Mouse (Mus musculus): ENCODE measurements around the gene Zfp628.
"Not testable (repeated sequence)": the region's sequence is repeated elsewhere in the genome, so short reads cannot be mapped to it uniquely, and the experiment has no call there.

Zfp628 gene

DNA sequence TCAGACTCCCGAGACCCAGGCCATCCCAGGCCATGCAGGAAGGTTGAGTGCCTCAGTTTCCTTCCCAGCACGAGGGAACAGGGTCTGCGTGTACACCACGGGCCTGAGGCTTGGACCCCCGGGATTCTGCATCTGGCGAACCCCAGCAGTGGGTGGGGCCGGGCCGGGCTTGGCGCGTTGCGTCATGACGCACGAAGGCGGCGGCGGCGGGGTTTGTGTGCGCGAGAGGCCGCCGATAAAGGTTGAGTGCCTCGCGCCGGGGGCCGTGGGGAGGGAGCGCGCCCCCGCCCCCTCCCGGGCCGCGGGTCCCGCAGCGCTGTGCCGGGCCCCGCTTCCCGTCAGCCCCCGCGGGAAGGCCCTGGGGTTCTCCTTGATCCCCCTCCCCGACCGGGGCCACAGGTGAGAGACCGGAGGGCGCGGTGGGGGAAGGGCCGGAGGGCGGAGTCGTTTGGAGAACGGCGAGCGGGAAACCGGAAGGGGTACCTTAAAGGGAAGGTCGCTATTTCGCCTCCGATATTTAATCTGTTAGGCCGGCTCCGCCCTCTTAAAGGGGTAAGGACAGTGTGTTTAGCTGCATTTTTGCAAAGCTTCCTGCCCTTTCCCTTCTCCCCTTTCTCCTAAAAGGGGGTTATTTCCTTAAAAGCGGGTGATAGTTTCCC, at the start of gene Zfp628:
Gene Zfp628, plus strand, starts transcription at position 211 of the 659 bp plus-strand sequence.
- peak; percentile 92 to 93 for DNase-seq (ENCODE audit: low spot score in 2 of 2)

DNA sequence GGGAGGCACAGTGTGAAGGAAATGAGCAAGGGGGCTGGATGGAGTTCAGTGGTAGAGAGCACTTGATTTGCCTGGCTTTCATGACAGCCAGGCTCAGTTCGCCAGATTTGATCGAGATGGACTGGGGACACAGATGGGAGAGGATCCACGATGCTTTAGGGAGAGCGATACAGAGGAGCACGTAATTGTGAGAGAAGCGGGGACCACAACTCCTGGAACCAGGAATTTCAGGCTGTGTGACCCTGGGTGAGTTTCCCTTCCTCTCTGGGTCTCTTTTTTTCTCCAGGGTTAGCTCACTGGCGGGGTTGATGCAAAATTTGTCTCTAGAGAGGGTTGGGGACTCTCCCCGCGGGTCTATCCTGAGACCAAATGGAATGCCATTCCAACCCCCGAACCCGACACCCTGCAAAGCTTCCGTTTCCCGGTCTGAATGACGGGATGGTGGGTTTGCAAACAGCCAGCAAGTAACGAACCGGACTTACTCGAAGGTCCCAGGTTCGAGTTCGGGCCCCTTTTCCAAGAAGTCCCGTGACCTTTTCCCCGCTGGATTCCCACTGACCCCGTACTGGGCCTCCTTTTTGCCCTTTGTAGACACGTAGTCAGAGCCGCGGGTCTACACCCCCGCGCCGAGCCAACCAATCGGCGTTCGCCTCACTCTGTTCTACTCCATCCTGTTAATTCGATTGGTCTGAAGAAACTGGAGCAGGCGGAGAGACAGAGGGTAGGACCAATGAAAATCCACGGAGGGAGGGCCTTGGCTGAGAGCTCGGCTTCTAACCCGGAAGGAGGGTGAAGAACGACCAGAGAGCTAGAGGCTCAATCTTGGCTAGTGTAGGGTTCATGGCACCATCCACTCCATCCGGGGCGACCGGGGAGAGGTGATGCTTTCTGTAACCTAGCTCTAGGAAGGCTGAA, 49.2 kb upstream of the Zfp628 start:
- DNase-seq (ENCODE audit: low spot score in 2 of 2) = peak; percentile 95 to 96

DNA sequence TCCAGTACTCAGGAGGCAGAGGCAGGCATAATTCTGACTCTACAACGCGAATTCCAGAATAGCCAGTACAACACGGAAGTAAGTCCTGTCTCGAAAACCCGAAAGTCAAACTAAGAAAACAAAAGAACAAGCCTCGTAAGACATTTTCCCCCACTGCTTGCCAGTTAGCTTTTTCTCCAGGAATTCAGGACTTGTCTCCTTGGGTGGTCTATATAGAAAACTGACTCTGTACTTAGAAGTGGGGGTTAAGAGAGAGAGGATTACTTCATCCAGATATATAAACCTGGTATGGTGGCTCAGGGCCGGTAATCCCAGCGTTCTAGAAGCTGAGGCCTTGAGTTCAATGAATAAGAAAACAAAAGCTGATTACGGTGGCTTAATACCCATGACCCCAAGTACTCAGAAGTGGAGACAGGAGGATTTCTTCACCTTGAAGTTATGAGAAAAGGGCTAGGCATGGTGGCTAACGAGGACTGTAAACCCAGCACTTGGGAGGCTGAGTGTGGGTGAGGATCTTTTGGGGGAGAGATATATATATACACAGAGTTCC, 48.3 kb upstream of the Zfp628 start:
- DNase-seq (ENCODE audit: low spot score in 2 of 2) = no peak

DNA sequence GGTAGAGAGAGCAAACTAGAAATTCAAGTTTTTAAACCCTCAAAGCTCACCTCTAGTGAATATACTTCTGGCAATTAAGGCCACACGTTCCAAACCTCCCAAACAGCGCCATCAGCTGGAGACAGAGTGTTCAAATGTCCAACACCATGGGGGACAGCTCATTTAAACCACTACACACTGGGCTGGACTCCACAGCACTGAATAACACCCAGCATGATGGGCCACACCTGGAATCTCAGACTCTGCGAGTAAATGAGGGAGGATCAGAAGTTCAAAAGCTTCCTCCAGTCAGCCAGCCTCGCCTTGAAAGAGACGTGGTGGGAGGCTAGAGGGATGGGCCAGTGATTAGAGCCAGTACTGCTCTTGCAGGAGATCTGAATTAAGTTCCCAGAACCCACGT, 44.9 kb upstream of the Zfp628 start, which contains the start of gene Isoc2b:
Gene Isoc2b, minus strand, starts transcription at position 126 of the 400 bp plus-strand sequence.
- no peak for DNase-seq (ENCODE audit: low spot score in 2 of 2)

DNA sequence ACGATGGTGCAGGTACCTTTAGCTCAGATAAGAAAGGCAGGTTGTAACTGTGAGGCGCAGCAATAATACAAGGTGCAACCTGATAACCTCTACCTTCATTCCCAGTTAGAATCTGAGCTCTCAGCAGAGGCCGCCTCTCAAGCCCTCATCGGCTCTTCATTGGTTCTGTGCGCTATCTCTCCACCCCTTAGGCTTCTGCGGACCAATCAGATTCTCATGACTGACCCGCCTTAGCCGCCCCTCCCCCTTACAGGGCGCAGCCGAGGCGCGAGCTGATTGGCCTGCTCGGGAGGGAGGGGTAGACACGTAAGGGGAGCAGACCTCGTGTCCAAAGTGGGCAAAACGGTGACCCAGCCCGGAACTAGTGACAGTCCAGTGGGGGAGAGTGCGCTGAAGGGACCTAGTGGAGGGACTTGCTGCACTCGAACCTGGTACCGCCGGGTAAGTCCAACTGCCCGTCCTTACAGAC, 38.2 kb upstream of the Zfp628 start, which contains the start of gene Isoc2a:
Gene Isoc2a, plus strand, starts transcription at position 401 of the 469 bp plus-strand sequence.
- DNase-seq (ENCODE audit: low spot score in 2 of 2) = peak; percentile 86 to 88

DNA sequence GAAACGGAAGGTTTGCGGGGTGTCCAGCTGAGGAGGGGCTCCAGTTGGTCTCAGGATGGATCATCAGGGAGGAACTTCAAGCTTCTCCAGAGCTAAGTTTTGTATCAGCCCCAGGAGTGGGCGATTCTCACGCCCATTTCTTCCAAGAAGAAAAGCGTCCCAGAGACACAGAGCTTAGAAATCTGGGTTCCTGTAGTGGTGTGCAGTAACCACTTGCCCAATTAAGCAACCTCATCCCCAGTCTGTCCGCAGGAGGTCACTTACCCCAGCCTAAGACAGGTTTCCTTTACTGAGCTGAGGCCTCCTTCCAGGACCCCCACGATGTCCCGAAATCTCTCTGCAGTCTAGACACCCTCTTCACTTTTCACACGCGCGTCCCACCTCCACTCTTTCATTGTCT, 37.8 kb upstream of the Zfp628 start:
- no peak for DNase-seq (ENCODE audit: low spot score in 2 of 2)

DNA sequence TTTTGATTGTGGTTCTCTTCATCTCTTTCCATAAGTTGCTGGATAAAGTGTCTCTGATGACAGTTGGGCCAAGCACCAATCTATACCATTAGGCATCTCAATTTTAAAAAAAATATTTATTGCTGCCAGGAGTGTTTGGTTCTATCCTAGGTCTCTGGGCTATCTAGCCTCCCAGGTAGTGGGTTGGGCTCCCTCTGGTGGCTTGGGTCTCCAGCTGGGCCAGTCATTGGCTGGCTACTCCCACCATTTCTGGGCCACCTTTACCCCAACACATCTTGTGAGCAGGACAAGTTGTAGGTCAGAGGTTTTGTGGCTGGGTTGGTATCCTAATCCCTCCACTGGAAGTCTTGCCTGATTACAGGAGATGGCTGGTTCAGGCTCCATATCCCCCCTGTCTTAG, 36.8 kb upstream of the Zfp628 start:
- DNase-seq (ENCODE audit: low spot score in 2 of 2) = no peak

DNA sequence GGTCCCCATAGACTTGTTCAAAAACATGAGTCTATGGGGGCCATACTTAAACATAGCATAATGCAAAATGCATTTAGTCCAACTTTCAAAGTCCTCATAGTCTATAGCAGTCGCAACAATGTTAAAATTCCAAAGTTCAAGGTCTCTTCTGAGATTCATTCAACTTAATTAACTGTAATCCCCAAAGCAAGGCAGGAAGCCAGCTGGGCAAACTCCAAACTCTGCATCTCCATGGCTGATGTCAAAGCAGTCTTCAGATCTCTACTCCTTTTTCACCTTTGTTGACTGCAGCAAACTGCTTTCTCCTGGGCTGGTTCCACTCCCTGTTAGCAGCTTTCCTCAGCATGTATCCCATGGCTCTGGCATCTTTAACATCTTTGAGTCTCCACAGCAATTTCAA, 36.0 kb upstream of the Zfp628 start:
- not testable (repeated sequence) for DNase-seq (ENCODE audit: low spot score in 2 of 2)

DNA sequence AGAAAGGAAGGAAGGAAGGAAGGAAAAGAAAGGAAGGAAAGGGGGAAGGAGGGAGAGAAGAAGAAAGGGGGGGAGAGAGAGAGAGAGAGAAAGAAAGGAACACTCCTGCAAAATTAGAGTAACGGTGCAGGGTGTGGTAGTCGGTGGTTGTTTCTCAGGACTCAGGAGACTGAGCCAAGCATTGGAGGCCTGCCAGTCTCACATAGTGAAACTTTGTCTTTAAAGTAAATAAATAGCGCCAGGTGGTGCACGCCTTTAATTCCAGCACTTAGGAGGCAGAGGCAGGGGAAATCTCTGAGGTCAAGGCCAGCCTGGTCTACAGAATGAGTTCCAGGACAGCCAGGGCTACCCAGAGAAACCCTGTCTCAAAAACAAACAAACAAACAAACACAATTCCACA, 28.3 kb upstream of the Zfp628 start:
- no peak for DNase-seq (ENCODE audit: low spot score in 2 of 2)

DNA sequence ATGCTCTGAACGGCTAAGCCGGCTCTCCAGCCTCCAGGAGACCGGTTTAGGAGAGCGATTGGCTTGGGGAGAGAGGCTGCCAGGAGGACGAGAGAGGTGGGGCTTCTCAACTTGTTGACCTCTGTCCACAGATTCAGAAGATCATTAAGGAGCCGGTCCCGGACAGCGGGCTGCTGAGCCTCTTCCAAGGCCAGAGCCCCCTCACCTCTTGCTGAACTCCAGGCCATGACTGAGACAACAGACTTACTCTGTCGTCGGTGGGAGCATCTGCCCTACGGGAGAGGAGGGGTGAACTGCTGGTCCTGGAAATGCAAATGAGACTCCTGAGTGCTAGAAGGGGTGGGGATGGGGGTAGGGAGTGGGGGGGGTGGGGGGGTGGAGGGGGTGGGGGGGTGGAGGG, 19.8 kb upstream of the Zfp628 start:
- DNase-seq (ENCODE audit: low spot score in 2 of 2) = no peak

DNA sequence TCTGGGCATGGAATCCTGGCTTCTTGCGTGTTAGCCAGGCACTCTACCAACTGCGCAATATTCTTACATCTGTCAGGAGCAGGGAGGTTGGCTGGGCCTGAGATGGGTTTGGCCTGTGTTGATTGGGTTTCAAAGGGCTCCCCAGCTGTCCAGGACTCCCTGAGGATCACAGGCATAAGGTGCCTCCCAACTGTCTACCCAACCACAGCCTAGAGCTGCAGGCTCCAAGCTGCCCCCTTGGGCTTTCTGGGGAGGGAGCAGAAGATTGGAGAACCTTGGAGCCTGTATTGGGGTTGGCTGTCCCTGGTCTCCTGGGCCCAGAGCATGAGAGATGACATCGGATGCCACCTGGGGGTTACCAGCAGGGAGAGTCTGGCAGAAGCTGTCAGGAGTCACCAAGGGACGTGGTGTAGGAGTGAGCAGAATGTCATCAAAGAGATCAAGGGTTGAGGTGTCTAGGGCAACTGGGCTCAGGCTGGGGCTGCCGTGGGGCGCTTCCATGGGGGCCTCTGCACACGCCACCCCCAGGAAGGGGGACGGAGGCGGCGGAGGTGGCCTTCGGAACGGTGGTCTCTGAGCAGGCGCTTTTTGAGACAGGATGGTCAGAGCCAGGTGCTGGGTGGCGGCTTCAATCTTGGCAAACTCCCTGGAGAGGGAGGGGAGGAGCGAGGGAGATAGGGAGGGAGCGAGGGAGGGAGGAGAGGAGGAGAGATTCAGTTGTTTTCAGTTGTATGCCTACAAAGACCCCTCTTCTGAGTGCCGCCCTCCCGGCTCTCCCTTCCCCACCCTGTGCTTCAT, 16.0 kb upstream of the Zfp628 start:
- no peak for DNase-seq (ENCODE audit: low spot score in 2 of 2)

DNA sequence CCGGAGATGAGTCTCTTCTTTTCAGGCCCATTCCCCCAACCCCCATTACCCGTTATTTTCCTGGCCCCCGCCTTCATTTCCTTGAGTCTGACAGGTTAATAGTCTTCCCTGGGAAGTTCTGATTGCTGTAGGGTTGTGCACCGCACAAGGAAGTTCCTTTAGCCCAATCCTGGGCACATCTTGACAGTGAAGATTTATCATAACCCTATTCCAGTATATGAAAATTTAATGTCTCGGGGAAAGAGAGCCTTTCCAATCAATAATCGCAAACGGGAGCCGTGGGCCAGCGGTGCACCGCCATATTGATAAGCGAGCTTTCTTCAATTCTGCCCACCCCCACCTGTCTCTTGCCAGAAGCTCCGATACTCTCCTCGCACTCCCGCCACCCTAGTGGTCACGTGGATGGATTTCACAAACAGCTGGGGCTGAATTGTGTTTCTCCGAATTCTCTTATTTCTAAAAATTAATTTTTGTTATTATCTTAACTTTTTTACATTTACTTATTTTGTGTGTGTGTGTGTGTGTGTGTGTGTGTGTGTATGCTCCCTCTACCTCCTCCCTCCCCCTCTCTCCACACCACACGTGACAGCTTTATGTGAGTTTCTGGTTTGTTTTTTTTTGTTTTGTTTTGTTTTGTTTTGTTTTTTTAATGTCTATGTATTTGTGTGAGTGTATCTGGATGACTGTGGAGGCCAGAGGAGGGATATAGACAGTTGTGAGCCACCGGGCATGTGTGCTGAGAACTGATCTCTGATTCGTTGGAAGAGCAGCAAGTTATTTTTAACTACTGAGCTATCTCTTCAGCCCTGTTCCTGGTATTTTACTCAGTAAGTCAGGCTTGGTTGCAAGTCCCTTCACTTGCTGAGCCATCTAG, 15.1 kb upstream of the Zfp628 start:
- no peak for DNase-seq (ENCODE audit: low spot score in 2 of 2)

DNA sequence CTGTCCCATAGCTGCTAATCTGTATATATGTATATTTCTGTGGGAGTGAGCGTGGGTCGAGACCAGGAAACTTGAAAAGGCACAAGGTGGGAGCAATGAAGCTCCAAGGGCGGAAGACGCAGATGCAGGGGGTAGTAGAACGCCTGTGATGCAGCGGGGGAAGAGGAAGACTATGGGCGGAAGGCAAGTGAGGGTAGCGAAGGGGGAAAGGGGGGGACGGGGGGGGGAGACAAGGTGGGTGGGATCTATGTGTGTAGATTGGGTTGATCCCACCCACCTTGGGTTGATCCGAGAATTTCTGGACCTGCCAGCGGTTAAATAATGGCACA, 14.5 kb upstream of the Zfp628 start:
- no peak for DNase-seq (ENCODE audit: low spot score in 2 of 2)

DNA sequence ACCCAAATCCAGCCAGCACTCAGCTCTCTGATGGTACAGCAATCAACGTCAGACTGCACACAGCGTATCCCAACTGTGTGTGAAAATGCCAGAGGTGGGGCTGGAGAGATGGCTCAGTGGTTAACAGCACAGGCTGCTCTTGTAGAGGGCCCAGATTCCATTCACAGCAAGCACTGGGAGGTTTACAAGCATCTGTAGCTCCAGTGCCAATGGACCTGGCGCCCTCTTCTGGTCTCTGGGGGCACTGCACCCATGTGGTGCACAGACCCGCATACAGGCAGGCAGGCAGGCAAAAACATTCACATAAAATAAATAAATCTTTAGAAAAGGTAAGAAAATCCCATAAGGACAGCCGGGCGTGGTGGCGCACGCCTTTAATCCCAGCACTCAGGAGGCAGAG, 13.8 kb upstream of the Zfp628 start:
- no peak for DNase-seq (ENCODE audit: low spot score in 2 of 2)

DNA sequence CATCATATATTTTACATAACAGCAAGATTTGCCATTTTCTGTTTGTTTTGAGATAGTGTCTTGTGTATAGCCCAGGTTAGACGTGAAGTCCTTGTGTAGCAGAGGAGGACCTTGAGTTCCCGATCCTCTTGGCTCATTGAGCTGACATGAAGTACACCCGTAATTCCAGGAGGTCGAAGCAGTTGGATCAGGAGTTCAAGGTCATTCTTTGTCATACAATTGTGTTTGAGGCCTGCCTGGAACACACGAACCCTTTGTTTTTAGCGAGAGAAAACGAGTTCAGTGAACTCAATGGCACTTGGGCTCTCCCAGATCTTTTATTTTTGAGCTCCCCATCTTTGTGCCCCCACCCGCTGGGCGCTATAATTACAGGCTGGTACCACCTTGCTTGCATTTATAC, 12.6 kb upstream of the Zfp628 start:
- no peak for DNase-seq (ENCODE audit: low spot score in 2 of 2)

DNA sequence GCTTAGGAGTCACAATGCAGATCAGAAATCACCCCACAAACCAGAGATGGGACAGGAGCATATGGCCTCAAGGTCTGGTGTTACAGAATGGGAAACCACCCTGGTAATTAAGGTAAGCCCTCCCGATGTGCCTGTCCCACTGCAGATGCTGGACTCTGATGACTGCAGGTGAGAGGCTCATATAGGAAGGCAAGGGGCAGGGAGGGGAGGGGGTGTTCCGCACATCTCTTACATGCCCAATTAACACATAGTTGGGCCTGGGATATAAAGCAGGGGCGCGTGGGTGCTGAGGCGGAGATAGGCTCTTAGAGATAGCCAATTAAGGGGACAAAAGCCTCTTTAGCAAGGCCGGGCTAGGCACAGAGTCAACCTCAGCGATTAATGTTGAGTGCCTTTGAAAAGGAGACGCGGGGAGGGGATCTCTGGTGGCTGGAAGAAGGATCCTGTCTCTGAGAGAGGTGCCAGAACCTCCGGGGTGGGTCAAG, 8.5 kb upstream of the Zfp628 start, which contains the start of gene Gm36210:
Gene Gm36210, minus strand, starts transcription at position 51 of the 485 bp plus-strand sequence.
- DNase-seq (ENCODE audit: low spot score in 2 of 2) = no peak

DNA sequence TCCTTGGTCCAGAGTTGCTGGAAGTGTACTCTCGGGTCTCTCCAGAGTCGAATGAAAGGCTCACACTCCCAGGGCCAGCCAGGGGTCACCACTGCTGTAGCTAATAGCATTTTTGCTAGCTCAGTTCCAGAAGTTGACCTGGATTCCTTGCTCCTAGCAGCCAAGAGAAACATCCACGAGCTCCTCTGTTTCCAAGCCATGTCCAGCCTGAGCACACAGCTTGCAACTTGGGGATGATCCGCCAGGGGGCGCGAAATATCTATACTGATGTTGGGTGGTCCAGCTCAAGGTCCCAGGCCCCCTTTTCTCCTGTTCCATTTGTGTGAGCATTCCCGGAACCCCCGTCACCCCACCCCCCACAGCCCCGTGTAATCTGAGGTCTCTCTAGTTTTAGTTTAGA, 3.5 kb upstream of the Zfp628 start:
- DNase-seq (ENCODE audit: low spot score in 2 of 2) = peak; percentile 64 to 77

DNA sequence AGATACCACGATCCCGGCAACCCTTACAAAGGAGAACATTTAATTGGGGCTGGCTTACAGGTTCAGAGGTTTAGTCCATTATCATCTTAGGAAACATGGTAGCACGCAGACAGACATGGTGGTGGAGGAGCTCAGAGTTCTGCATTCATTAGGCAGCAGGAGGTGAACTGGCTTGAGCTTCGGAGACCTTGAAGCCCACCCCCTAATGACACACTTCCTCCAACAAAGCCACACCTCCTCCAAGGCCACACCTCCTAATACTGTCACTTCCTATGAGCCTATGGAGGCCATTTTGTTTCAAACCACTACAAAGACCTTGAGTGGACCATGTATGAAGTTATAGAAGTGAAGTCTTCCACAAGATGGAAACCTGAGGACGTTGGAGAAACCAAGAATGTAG, 2.8 kb upstream of the Zfp628 start:
- DNase-seq (ENCODE audit: low spot score in 2 of 2) = no peak

DNA sequence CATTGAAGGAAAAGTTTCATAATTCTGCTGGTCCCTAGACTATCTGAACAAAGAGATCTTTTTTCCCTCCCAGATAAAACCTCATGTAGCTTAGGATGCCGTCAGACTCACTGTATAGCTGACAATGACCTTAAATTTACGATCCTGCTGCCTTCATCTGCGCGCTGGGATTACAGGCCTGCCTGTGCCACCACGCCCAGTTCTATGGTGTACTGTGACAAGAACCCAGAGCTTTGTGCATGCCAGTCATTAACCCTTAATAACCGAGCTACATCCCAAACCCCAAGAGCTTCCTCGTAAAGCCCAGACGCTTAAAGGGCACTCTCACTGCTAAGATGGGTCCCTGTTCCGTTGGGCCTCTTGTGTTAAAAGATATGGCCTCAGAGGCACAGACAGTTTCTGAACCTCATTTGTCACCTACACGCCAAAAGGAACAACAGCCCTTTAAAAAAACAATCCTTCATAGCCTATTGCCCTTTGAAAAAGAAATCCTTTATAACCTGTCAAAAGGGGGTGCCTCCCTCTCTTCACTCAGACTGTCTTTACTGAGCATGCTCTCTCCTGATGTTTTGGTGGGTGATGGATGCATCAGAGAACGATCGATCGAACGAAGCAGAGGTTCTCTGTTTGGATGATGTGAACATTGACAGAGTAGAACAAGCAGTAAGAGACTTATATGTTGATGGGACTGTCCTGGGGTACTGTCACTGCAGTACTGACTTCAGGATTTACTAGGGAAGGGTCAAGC, 826 bp downstream of the Zfp628 start:
- no peak for DNase-seq (ENCODE audit: low spot score in 2 of 2)

DNA sequence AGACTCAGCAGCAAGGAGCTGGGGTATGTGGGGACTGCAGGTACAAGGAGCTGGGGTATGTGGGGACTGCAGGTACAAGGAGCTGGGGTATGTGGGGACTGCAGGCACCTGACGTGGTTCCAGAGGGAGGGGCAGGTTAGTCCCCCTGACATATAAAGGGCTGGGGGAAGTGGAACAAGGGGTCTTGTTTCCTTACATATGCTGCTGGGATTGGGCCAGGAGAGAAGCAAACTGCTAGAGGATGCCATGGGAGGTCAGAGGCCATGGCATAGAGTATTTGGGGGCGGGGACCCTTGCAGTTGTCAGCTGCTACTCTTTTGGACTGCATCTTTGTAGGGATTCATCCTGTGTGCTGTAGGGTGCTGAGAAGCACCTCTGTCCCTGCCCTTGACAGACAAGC, 2.5 kb downstream of the Zfp628 start:
- DNase-seq (ENCODE audit: low spot score in 2 of 2) = no peak
